Mouse (Mus musculus): ENCODE measurements at regions not wholly inside any gene's neighbourhood (a gene's known extent, or its start where the extent isn't known, plus 50 kb on each side); places are given as distances from the start of the nearest gene placed in this dataset.
"Not testable (repeated sequence)": the region's sequence is repeated elsewhere in the genome, so short reads cannot be mapped to it uniquely, and the experiment has no call there.

GRCm38 (mm10) chr5:102123285-102123684 lies 53.6 kb upstream of the Wdfy3 start:
- DNase-seq: no peak

- DNase-seq: peak; percentile 57
Measured at GRCm38 (mm10) chr5:102126737-102127136, 57.0 kb upstream of the Wdfy3 start.

- no peak for DNase-seq
Measured at GRCm38 (mm10) chr5:102147991-102148390, 78.3 kb upstream of the Wdfy3 start.

- peak; percentile 78 for DNase-seq
Measured at GRCm38 (mm10) chr5:102149481-102150129, 79.9 kb upstream of the Wdfy3 start.

GRCm38 (mm10) chr5:102159621-102160020 lies 89.9 kb upstream of the Wdfy3 start:
- DNase-seq: no peak

GRCm38 (mm10) chr5:102167981-102168380 lies 98.3 kb upstream of the Wdfy3 start:
- DNase-seq: no peak

GRCm38 (mm10) chr5:102171808-102172207 lies 102.1 kb upstream of the Wdfy3 start:
- no peak for DNase-seq

- DNase-seq: no peak
Measured at GRCm38 (mm10) chr5:102180250-102180649, 110.5 kb upstream of the Wdfy3 start.

GRCm38 (mm10) chr5:102188951-102189350 lies 119.2 kb upstream of the Wdfy3 start:
- not testable (repeated sequence) for DNase-seq

- no peak for DNase-seq
Measured at GRCm38 (mm10) chr5:102206456-102206855, 136.7 kb upstream of the Wdfy3 start.

- DNase-seq: peak; percentile 80
Measured at GRCm38 (mm10) chr5:102206953-102207352, 137.2 kb upstream of the Wdfy3 start.

GRCm38 (mm10) chr5:102213145-102213544 lies 143.4 kb upstream of the Wdfy3 start:
- DNase-seq: peak; percentile 42

- no peak for DNase-seq
Measured at GRCm38 (mm10) chr5:102227131-102227530, 157.4 kb upstream of the Wdfy3 start.

GRCm38 (mm10) chr5:102242614-102243013 lies 172.9 kb upstream of the Wdfy3 start:
- DNase-seq: no peak

GRCm38 (mm10) chr5:102244706-102245105 lies 175.0 kb upstream of the Wdfy3 start:
- DNase-seq: no peak

- no peak for DNase-seq
Measured at GRCm38 (mm10) chr5:102248747-102249146, 179.0 kb upstream of the Wdfy3 start.

GRCm38 (mm10) chr5:102251076-102251475 lies 181.4 kb upstream of the Wdfy3 start:
- no peak for DNase-seq

- no peak for DNase-seq
Measured at GRCm38 (mm10) chr5:102253786-102254185, 184.1 kb upstream of the Wdfy3 start.

- DNase-seq: no peak
Measured at GRCm38 (mm10) chr5:102257104-102257503, 187.4 kb upstream of the Wdfy3 start.

- no peak for DNase-seq
Measured at GRCm38 (mm10) chr5:102261621-102262020, 191.9 kb upstream of the Wdfy3 start.

GRCm38 (mm10) chr5:102266451-102266850 lies 196.7 kb upstream of the Wdfy3 start:
- no peak for DNase-seq

GRCm38 (mm10) chr5:102267150-102267549 lies 197.4 kb upstream of the Wdfy3 start:
- DNase-seq: no peak

GRCm38 (mm10) chr5:102269204-102269603 lies 199.5 kb upstream of the Wdfy3 start:
- no peak for DNase-seq

- no peak for DNase-seq
Measured at GRCm38 (mm10) chr5:102275621-102276020, 205.6 kb upstream of the Arhgap24 start.

GRCm38 (mm10) chr5:102287131-102287530 lies 194.1 kb upstream of the Arhgap24 start:
- DNase-seq: no peak

Data from lung, postnatal 14 days (tissue).